Mouse (Mus musculus): ENCODE results near the gene Mogs.

Mogs gene

GRCm38 (mm10) chr6:83095968-83096367, 19.3 kb upstream of the Mogs start:
- peak; percentile 89 for DNase-seq (ENCODE audit: low read depth)

- DNase-seq (ENCODE audit: low read depth), result no peak
Observed at GRCm38 (mm10) chr6:83098411-83098810, 16.9 kb upstream of the Mogs start.

- peak; percentile 94 for DNase-seq (ENCODE audit: low read depth)
Observed at GRCm38 (mm10) chr6:83101316-83101687, 14.0 kb upstream of the Mogs start, which contains the start of the genes Ccdc142 and Gm42688. Gene Ccdc142 (plus strand): TSS chr6:83101601. Gene Gm42688 (plus strand): TSS chr6:83101617.

- DNase-seq (ENCODE audit: low read depth), result peak; percentile 85
Observed at GRCm38 (mm10) chr6:83101688-83102556, 13.4 kb upstream of the Mogs start.

- no peak for DNase-seq (ENCODE audit: low read depth)
Observed at GRCm38 (mm10) chr6:83103130-83103650, 12.1 kb upstream of the Mogs start.

- DNase-seq (ENCODE audit: low read depth), result no peak
Observed at GRCm38 (mm10) chr6:83104158-83104557, 11.1 kb upstream of the Mogs start.

GRCm38 (mm10) chr6:83107566-83108400, 7.5 kb upstream of the Mogs start:
- DNase-seq (ENCODE audit: low read depth), result peak; percentile 87

- DNase-seq (ENCODE audit: low read depth), result peak; percentile 71
Observed at GRCm38 (mm10) chr6:83108762-83109668, 6.3 kb upstream of the Mogs start, which contains the start of gene Mrpl53. Gene Mrpl53 (plus strand): TSS chr6:83109040.

GRCm38 (mm10) chr6:83111510-83112136, 3.7 kb upstream of the Mogs start:
- DNase-seq (ENCODE audit: low read depth), result no peak

GRCm38 (mm10) chr6:83115682-83116372, 531 bp downstream of the Mogs start:
- peak; percentile 65 for DNase-seq (ENCODE audit: low read depth)

- peak; percentile 13 for DNase-seq (ENCODE audit: low read depth)
Observed at GRCm38 (mm10) chr6:83116373-83117164, 1.3 kb downstream of the Mogs start.

- peak; percentile 7 for DNase-seq (ENCODE audit: low read depth)
Observed at GRCm38 (mm10) chr6:83117165-83117438, 1.8 kb downstream of the Mogs start.

- no peak for DNase-seq (ENCODE audit: low read depth)
Observed at GRCm38 (mm10) chr6:83117616-83118015, 2.3 kb downstream of the Mogs start.

- DNase-seq (ENCODE audit: low read depth), result no peak
Observed at GRCm38 (mm10) chr6:83118369-83118768, 3.1 kb downstream of the Mogs start.

- peak; percentile 47 for DNase-seq (ENCODE audit: low read depth)
Observed at GRCm38 (mm10) chr6:83118825-83119733, 3.8 kb downstream of the Mogs start.

- no peak for DNase-seq (ENCODE audit: low read depth)
Observed at GRCm38 (mm10) chr6:83119734-83120051, 4.4 kb downstream of the Mogs start.

GRCm38 (mm10) chr6:83120930-83121862, 5.9 kb downstream of the Mogs start, which contains the start of gene Wbp1:
Gene Wbp1 (minus strand): TSS chr6:83121559.
- DNase-seq (ENCODE audit: low read depth), result peak; percentile 97
